Mouse (Mus musculus) spleen, postnatal 14 days (tissue): ENCODE data around the gene Rab3a.

Experiments used
- DNase-seq, 2 experiments: peaks; one replicate each; pipeline ENCODE4 v3.0.0; 2021 to 2022; ENCODE audit warnings: low spot score in 2 of 2

Gene Rab3a

DNA sequence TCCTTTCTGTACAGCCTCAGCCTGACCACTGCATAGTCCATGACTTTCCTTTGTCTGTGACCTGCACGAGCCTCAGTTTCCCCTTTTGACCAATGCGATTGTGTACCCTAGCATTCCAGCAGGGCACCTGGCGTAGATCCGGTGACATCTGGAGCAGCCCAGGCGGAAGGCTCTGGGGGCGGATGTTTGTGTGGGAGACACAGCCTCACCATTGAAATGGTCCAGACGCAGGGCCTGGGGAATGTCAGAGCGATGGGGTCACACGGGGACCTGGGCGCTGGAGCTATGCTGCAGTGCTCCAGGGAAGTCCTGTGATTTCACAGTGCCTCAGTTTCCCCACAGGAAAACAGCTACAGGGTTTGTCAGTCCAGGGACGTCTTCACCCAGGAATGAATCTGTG lies 12.3 kb upstream of the Rab3a start:
- DNase-seq = no peak

DNA sequence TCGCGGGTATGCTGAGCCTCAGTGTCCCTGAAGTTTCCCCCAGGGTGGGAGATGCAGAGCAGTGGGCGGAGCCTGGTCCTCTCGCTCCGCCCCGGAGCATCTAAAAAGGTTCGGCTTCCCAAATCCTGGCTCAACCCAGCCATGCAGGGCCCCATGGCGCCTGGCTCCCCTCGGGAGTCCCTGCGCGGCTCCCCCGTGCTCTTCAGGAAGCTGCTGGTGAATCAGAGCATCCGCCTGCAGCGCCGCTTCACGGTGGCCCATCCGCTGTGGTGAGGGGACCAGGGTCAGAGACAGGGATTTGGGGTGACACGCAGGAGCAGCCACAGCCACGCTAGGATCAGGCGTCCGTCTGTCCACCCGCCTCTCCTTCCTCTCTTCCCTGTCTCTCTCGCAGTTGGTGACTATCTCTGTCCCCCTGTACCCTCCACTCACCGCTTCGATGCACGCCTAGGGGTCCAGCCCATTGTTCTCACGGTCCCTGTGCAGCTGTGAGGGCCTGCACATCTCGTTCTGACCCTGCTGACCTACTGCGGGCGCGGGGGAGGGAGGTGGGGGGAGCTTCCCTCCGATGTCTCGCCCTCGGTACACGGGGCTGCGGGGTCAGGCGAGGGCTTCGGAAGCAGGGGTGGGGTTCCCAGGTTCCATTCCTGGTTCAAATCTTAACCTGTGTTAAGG lies 11.4 kb upstream of the Rab3a start:
- no peak for DNase-seq

GRCm38 (mm10) chr8:70743656-70744590 lies 10.6 kb upstream of the Rab3a start:
- no peak for DNase-seq

- no peak for DNase-seq
These were observed 9.7 kb upstream of the Rab3a start for GRCm38 (mm10) chr8:70744806-70745205.

DNA sequence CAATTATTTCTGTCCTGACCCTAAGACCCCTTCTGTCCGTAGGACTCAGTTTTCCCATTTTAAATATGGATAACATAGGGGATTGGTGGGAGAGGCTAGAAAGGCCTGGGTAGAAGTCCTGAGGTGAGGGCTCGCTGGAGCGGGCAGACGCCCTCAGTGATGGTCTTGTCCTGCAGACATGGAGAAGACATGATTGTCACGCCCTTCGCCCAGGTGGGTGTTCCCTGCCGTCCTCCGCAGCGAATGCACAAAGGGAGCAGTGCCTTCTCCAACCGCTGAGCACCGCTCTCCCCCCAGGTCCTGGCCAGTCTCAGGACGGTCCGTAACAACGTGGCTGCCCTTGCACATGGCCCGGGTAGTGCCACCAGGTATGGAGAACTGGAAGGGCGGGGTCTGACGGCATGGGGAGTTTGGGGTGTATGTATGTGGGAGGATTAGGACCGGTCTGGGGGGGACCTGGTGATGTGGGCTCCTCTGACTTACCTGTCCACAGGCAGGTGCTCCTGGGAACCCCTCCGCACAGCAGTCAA lies 8.7 kb upstream of the Rab3a start:
- DNase-seq = no peak

DNA sequence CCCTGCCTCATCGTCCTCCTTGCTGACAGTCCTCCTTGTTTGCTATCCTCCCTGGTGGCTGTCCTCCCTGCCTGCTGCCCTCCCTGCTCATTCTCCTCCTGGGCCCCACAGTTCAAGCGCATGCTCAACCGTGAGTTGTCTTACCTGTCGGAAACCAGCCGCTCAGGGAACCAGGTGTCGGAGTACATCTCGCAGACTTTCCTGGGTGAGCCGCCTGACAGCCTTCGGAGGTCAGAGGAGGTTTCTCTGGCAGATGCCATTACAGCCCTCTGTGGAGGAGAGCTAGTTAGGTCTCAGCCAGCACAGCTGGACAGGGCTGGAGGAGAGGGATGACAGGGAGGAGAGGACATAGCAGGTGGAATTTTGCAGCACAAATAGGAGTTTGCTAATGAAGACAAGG lies 7.8 kb upstream of the Rab3a start:
- DNase-seq = no peak

DNA sequence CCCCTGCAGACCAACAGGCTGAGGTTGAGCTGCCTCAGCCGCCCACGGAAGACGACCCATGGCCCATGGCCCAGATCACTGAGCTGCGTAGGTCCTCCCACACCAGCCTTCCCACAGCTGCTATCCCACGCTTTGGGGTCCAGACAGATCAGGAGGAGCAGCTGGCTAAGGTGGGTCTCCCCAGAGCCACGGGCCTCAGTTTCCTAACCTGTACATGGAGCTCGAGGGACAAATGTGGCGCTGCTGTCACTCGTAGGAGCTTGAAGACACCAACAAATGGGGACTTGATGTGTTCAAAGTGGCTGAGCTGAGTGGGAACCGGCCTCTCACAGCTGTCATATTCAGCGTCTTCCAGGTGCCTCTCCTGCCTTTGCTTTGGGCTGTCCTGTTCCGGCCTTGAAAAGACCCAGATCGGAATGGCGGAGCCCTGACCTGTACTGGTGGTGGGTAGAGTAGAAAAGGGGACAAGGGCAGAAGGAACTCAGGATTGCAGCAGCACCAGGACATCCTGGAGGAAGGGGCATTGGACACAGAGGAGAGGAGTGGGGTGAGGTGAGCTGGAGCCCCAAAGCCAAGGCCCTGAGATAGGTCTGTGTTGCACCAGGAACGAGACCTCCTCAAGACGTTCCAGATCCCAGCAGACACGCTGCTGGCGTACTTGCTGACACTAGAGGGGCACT lies 7.1 kb upstream of the Rab3a start:
- no peak for DNase-seq

DNA sequence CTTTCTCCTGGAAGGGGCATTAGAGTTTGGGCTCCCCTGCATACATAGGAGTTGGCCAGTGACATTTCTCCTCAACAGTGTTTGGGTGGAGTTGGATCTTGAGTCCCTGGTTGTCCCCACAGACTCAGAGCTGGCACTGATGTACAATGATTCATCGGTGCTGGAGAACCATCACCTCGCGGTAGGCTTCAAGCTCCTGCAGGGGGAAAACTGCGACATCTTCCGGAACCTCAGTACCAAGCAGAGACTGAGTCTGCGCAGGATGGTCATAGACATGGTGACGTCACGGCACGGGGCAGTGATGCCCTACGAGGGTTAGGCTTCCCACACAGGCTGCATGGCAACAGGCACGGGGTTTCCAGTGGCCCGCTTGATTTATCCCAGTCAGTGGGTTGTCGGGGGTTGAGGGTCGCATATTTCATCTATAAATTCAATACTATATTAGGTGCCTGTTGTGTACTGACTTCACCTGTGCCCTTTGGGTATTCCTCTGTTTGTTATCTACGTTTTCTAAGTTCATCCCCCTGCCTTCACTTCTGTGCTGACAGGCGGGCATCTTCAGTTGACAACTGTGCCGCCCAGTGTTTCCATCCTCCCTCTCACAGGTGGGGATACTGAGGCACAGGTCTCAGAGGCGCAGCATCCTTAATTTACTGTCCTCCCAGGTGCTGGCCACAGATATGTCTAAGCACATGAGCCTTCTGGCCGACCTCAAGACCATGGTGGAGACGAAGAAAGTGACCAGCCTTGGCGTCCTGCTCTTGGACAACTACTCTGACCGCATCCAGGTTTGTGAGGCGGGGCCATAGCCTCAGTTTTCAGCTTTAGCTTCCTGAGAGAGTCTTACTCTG lies 6.0 kb upstream of the Rab3a start:
- no peak for DNase-seq

- no peak for DNase-seq
These were observed 5.3 kb upstream of the Rab3a start for GRCm38 (mm10) chr8:70749097-70749674.

DNA sequence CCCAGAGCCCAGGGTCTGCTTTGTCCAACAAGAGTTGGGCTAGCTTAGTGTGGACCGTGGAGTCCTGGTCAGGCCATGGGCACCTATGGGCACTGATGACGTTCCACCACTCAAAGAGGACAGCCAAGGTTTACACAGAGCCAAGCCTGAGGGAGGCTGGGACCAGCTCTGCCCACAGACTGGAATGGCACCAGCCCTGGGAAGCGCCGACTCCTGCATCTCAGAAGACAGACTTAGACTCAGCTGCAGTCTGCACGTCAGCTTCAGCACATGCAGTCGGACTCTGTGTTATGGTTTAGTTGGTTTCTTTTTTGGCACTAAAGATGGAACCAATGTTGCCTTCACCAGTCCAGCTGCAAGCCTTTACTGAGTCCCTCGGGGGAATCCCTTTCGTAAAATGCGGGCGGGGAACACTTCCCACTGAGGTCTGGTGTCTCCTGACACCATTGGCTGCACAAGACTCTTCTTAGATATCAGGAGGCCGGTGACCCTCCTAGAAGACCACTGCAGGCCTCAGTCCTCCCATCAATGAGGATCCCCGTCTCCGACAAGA lies 4.3 kb upstream of the Rab3a start:
- no peak for DNase-seq

DNA sequence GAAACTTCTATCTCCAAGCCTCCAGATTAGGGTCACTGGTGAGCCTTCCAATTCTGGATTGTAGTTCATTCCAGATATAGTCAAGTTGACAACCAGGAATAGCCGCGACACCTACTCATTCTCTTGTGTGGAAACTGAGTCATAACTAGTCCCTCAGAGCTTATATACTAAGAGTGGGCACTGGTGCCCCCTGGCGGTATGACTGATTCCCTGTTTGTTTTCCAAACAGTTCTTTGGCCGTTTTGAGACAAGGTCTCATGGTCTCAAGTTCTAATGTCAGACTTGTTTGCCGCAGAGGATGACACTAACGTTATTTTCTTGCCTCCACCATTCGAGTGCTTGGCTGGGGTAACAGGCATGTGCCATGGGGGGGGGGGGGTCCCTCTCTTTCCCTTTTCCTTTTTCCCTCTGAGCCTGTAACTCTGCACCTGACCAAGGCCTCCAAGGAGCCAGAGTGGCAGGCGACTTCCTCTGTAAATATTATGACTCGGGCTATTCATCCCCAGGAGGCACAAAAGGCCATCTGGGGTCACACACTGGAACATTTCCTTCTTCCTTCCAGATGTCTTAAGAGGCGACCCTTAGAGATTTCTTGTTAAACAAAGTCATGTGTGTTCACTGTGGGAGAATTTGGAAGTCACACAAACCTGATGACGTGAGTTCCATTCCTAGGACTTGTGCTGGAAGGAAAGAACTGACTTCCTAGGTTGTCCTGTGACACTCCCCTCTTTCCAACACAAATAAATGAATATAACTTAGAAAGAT lies 2.3 kb upstream of the Rab3a start:
- peak; percentile 57 to 76 for DNase-seq

GRCm38 (mm10) chr8:70753151-70753550 lies 1.3 kb upstream of the Rab3a start:
- peak; percentile 51 to 68 for DNase-seq

- no peak for DNase-seq
These were observed 587 bp downstream of the Rab3a start for GRCm38 (mm10) chr8:70754871-70755660.

GRCm38 (mm10) chr8:70755661-70756475 lies 1.4 kb downstream of the Rab3a start:
- DNase-seq = no peak

DNA sequence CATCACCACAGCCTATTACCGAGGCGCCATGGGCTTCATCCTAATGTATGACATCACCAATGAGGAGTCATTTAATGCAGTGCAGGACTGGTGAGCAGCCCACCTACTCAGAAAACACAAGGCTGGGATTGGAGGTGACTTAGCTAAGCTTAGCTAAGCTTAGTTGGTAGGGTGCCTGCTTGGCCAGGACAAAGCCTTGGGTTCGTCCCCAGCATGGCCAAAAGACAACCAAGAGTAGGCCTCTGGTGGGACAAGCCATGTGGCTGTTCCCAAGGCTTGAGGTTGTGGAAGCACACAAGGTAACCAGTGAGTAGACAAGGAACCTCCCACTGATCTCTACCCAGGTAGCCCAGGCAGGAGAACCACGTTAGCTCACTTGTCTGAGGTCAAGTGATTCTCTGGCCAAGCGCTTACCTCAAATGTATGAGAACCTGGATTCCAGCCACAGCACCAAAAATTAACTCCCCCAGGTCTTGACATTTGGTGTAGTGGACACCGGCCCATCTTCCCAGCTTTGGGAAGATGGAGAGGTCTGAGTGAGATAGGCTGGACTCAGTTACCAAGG lies 2.1 kb downstream of the Rab3a start:
- no peak for DNase-seq

- no peak for DNase-seq
These were observed 3.2 kb downstream of the Rab3a start for GRCm38 (mm10) chr8:70757523-70758307.

GRCm38 (mm10) chr8:70758308-70758615 lies 3.8 kb downstream of the Rab3a start:
- DNase-seq = no peak
